Mouse (Mus musculus) CH12.LX (cell line): Measurements from ENCODE around the gene Dlgap1.

Source experiments
- CTCF ChIP-seq, 2 experiments: IDR thresholded peaks in 1 of 2; conservative IDR thresholded peaks in 1 of 2; 2 replicates each; pipeline ENCODE4 v1.5.1; 2011 to 2012; ENCODE audit warnings: low read depth in 2 of 2, low read length in 2 of 2, improper control_type of control experiment in 1 of 2, inconsistent platforms in 1 of 2, mild to moderate bottlenecking in 1 of 2, moderate library complexity in 1 of 2
- MYC ChIP-seq: IDR thresholded peaks from 2 replicates; pipeline ENCODE4 v1.6.1; 2011; ENCODE audit warnings: low read depth, mild to moderate bottlenecking, improper control_type of control experiment, low read length
- POLR2AphosphoS2 ChIP-seq: IDR thresholded peaks from 2 replicates; pipeline ENCODE4 v1.6.1; 2011; ENCODE audit warnings: low read depth, low read length, improper control_type of control experiment

DNA sequence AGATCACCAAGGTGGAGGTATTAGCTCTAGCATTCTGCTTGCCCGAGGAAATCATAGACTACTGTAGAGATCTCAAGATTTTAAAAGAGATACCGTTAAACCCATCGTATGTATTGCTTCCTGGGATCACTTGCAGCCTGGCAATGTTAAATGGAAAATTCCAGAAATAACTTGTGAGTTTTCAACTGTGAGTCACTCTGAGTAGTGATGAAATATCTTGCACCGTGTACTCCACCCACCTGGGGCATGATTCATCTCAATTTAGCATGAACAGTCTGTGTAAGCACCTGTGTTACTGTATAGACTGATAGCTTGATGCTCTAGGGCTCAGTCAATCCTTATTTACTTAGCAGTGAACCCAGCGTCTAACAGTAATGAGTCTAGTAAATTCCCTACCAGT, 38.7 kb downstream of the Dlgap1 start:
- no peak for TF ChIP-seq MYC
- TF ChIP-seq POLR2AphosphoS2 = no peak
- TF ChIP-seq CTCF (conservative IDR thresholded peaks at IDR 0.05 in 1 of 2, IDR thresholded peaks at IDR 0.05 in 1 of 2; ENCODE audit: low read depth in 2 of 2, low read length in 2 of 2) = no peak
